Mouse (Mus musculus) myocyte (in vitro differentiated cells): ENCODE data around the gene Taf1c.

ENCODE experiments used
- CEBPB ChIP-seq: IDR thresholded peaks from 2 replicates; pipeline ENCODE4 v1.6.1; 2011; ENCODE audit warnings: mild to moderate bottlenecking, moderate library complexity; ENCODE audit not compliant: poor library complexity, insufficient read depth, severe bottlenecking
- E2F4 ChIP-seq: IDR thresholded peaks from one replicate; pipeline ENCODE4 v1.6.1; 2011; ENCODE audit warnings: mild to moderate bottlenecking, control low read depth, moderate library complexity; ENCODE audit not compliant: insufficient read depth
- MYOD1 ChIP-seq, 3 experiments: IDR thresholded peaks; one replicate each; pipeline ENCODE4 v1.6.1; 2011; ENCODE audit warnings: control low read depth in 2 of 3, low read depth in 2 of 3, mild to moderate bottlenecking in 2 of 3, moderate library complexity in 1 of 3; ENCODE audit not compliant: insufficient read length in 2 of 3, control insufficient read depth in 1 of 3
- POLR2A ChIP-seq: IDR thresholded peaks from one replicate; pipeline ENCODE4 v1.6.1; 2011; ENCODE audit warnings: low read depth, mild to moderate bottlenecking, control low read depth, moderate library complexity; ENCODE audit not compliant: insufficient read length
- POLR2AphosphoS2 ChIP-seq: IDR thresholded peaks from one replicate; pipeline ENCODE4 v1.6.1; 2011; ENCODE audit warnings: low read depth, control low read depth; ENCODE audit not compliant: insufficient read length
- REST ChIP-seq: IDR thresholded peaks from one replicate; pipeline ENCODE4 v1.6.1; 2011; ENCODE audit warnings: mild to moderate bottlenecking, control low read depth, moderate library complexity; ENCODE audit not compliant: insufficient read depth, insufficient read length
- USF1 ChIP-seq: IDR thresholded peaks from one replicate; pipeline ENCODE4 v1.6.1; 2011; ENCODE audit warnings: low read depth, mild to moderate bottlenecking, control low read depth, moderate library complexity

DNA sequence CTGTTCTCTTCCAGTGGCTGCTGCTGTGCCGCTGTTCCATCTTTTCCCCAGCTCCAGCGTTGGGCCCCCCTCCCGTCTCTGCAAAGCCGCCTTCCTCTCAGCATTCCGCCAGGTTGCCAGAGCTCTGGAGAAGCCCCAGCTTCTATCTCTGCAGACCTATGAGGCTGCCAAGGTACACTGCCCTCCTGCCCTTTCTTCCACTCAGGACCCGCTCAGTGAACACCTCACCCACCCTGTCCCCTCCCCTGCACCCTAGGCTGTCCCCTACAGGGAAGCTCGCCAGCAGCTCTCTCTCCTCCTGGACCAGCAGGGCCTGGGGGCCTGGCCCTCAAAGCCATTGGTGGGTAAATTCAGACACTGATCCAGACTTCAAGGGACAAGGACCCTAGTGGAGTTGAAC, 11.3 kb upstream of the Taf1c start:
- no peak for TF ChIP-seq MYOD1 (IDR thresholded peaks at IDR 0.05; ENCODE audit: control insufficient read depth in 1 of 3, insufficient read length in 2 of 3, low read depth in 2 of 3)
- no peak for TF ChIP-seq POLR2A
- TF ChIP-seq E2F4: no peak
- no peak for TF ChIP-seq USF1
- no peak for TF ChIP-seq POLR2AphosphoS2
- no peak for TF ChIP-seq REST
- TF ChIP-seq CEBPB: no peak
